8 mouse cellular contexts compared by ENCODE assay signal in genomic region chr8:105750606-105751005, GRCm38 (mm10). TPM values are rescaled to one million over a fixed set of nuclear protein-coding genes. Genes with fewer than 3 reads are reported as not detected.
DNase-seq lines count a peak whose midpoint lies in the region; ATAC-seq and TF ChIP-seq lines count a peak whose summit lies in the region.

No protein-coding gene starts in this region.

- 6% methylated on average over 11 of the region's 11 CpGs for WGBS in forebrain, postnatal 0 days
- 14% methylated on average over 11 of the region's 11 CpGs for WGBS in hindbrain, embryonic 10.5 days
- WGBS in stomach, embryonic 15.5 days, result 20% methylated on average over 11 of the region's 11 CpGs

- no peaks in the 10 kb centered on the region for H3K27me3 ChIP-seq in forebrain, postnatal 0 days (ENCODE audit: insufficient read depth, low read length)
- no peaks in the 10 kb centered on the region for H3K27me3 ChIP-seq in hindbrain, embryonic 10.5 days (ENCODE audit: insufficient read depth, poor library complexity, severe bottlenecking)
- no peaks in the 10 kb centered on the region for H3K27me3 ChIP-seq in stomach, embryonic 15.5 days (replicated peaks)

- peaks cover 6% of the 10 kb centered on the region for H3K4me1 ChIP-seq in forebrain, postnatal 0 days (ENCODE audit: insufficient read depth)
- H3K4me1 ChIP-seq in hindbrain, embryonic 10.5 days (replicated peaks), result peaks cover 26% of the 10 kb centered on the region
- peaks cover 15% of the 10 kb centered on the region for H3K4me1 ChIP-seq in stomach, embryonic 15.5 days

- peak overlapping the region; percentile 23 for H3K4me2 ChIP-seq in forebrain, postnatal 0 days (ENCODE audit: low read depth)
- H3K4me2 ChIP-seq in stomach, embryonic 15.5 days, result peak overlapping the region; percentile 37

- no peak for TF ChIP-seq CTCF in forebrain, postnatal 0 days (IDR thresholded peaks at IDR 0.05; ENCODE audit: low read depth)

- ATAC-seq in forebrain, postnatal 0 days, result peak; percentile 60
- peak; percentile 45; the same call in 1 of the 2 replicates for ATAC-seq in stomach, embryonic 15.5 days (ENCODE audit: insufficient read depth, low FRiP score, low read depth)
- ATAC-seq in inflammation-experienced regulatory T-cells, adult 6 months, result no peak

- no peak overlapping the region for H3K27ac ChIP-seq in forebrain, postnatal 0 days (ENCODE audit: low read depth, low read length)
- H3K27ac ChIP-seq in hindbrain, embryonic 10.5 days, result no peak overlapping the region
- peak overlapping the region; percentile 12; the same call in 1 of the 2 replicates for H3K27ac ChIP-seq in stomach, embryonic 15.5 days

- no peaks in the 10 kb centered on the region for H3K9me3 ChIP-seq in forebrain, postnatal 0 days (ENCODE audit: low read length)
- no peaks in the 10 kb centered on the region for H3K9me3 ChIP-seq in hindbrain, embryonic 10.5 days
- no peaks in the 10 kb centered on the region for H3K9me3 ChIP-seq in stomach, embryonic 15.5 days

- H3K36me3 ChIP-seq in forebrain, postnatal 0 days (ENCODE audit: insufficient read depth), result no peaks in the 10 kb centered on the region
- H3K36me3 ChIP-seq in hindbrain, embryonic 10.5 days, result peaks cover 14% of the 10 kb centered on the region; the same call in 1 of the 2 replicates
- no peaks in the 10 kb centered on the region for H3K36me3 ChIP-seq in stomach, embryonic 15.5 days

- no peak overlapping the region for H3K4me3 ChIP-seq in forebrain, postnatal 0 days (ENCODE audit: low read depth, low read length)
- H3K4me3 ChIP-seq in hindbrain, embryonic 10.5 days, result peak overlapping the region; percentile 16; the same call in 1 of the 2 replicates
- no peak overlapping the region for H3K4me3 ChIP-seq in stomach, embryonic 15.5 days (replicated peaks)

- peak; percentile 97 for DNase-seq in adipocyte (ENCODE audit: low spot score)
- DNase-seq in cerebellum, adult 18-20 months, result peak; percentile 63 to 67
- DNase-seq in forebrain, postnatal 0 days, result peak; percentile 56
- DNase-seq in hindbrain, embryonic 10.5 days (ENCODE audit: low spot score), result peak; percentile 23
- DNase-seq in layer of hippocampus, adult 8-10 months (ENCODE audit: low spot score in 2 of 2), result peak; percentile 37 to 47
- DNase-seq in lung, postnatal 25 days (ENCODE audit: low spot score), result peak; percentile 89

- no peak overlapping the region for H3K9ac ChIP-seq in forebrain, postnatal 0 days
- no peak overlapping the region for H3K9ac ChIP-seq in stomach, embryonic 15.5 days

RNA-seq across cellular contexts. Expression of gene Gfod2, which starts 7.9 kb away (rescaled TPM):
- total RNA-seq in forebrain, postnatal 0 days (2014; rRNA removed), result 42.6 and 51.2 TPM in 2 replicates
- 58.4 and 71.2 TPM in 2 replicates for polyA plus RNA-seq in forebrain, postnatal 0 days (2015; fragmentation: Nextera tagmentation; extraction: Ambion mirVana)
- polyA plus RNA-seq in hindbrain, embryonic 10.5 days (2016; fragmentation: Nextera tagmentation; extraction: Ambion mirVana), result 36.8 and 49.8 TPM in 2 replicates
- 10 to 100 TPM; 17.8 to 21.3 (median 19.8) TPM for total RNA-seq in layer of hippocampus, adult 8-10 months (2022)
- polyA plus RNA-seq in stomach, embryonic 15.5 days (2015; fragmentation: Nextera tagmentation; extraction: Ambion mirVana), result 16.0 and 16.2 TPM in 2 replicates
- 1 to 10 TPM; 1.7 to 5.9 (median 3.9) TPM for polyA plus RNA-seq in inflammation-experienced regulatory T-cells, adult 6 months (2017; shearing (Covaris generic))

RNA-seq across cellular contexts. Expression of gene Enkd1, which starts 42.6 kb away (rescaled TPM):
- 10.3 and 10.9 TPM in 2 replicates for total RNA-seq in forebrain, postnatal 0 days (2014; rRNA removed)
- polyA plus RNA-seq in forebrain, postnatal 0 days (2015; fragmentation: Nextera tagmentation; extraction: Ambion mirVana), result 15.2 and 16.8 TPM in 2 replicates
- polyA plus RNA-seq in hindbrain, embryonic 10.5 days (2016; fragmentation: Nextera tagmentation; extraction: Ambion mirVana), result 40.7 and 44.6 TPM in 2 replicates
- 10 to 100 TPM; 10.7 to 11.7 (median 11.0) TPM for total RNA-seq in layer of hippocampus, adult 8-10 months (2022)
- polyA plus RNA-seq in stomach, embryonic 15.5 days (2015; fragmentation: Nextera tagmentation; extraction: Ambion mirVana), result 18.0 and 18.1 TPM in 2 replicates
- polyA plus RNA-seq in inflammation-experienced regulatory T-cells, adult 6 months (2017; shearing (Covaris generic)), result 1 to 10 TPM; 1.3 to 2.9 (median 1.9) TPM

RNA-seq across cellular contexts. Expression of gene 4933405L10Rik, which starts 43.2 kb away (rescaled TPM):
- total RNA-seq in forebrain, postnatal 0 days (2014; rRNA removed), result 0.23 TPM in 1 of 2 replicates, not detected in the other
- 0.21 and 0.31 TPM in 2 replicates for polyA plus RNA-seq in forebrain, postnatal 0 days (2015; fragmentation: Nextera tagmentation; extraction: Ambion mirVana)
- 0.14 TPM in 1 of 2 replicates, not detected in the other for polyA plus RNA-seq in hindbrain, embryonic 10.5 days (2016; fragmentation: Nextera tagmentation; extraction: Ambion mirVana)
- total RNA-seq in layer of hippocampus, adult 8-10 months (2022), result under 1 TPM; 0.41 to 0.78 (median 0.45) TPM
- 0.19 TPM in 1 of 2 replicates, not detected in the other for polyA plus RNA-seq in stomach, embryonic 15.5 days (2015; fragmentation: Nextera tagmentation; extraction: Ambion mirVana)
- polyA plus RNA-seq in inflammation-experienced regulatory T-cells, adult 6 months (2017; shearing (Covaris generic)), result not detected

RNA-seq across cellular contexts. Expression of gene Pard6a, which starts 49.7 kb away (rescaled TPM):
- total RNA-seq in forebrain, postnatal 0 days (2014; rRNA removed), result 59.3 and 71.1 TPM in 2 replicates
- 63.8 and 72.5 TPM in 2 replicates for polyA plus RNA-seq in forebrain, postnatal 0 days (2015; fragmentation: Nextera tagmentation; extraction: Ambion mirVana)
- polyA plus RNA-seq in hindbrain, embryonic 10.5 days (2016; fragmentation: Nextera tagmentation; extraction: Ambion mirVana), result 23.3 and 32.2 TPM in 2 replicates
- total RNA-seq in layer of hippocampus, adult 8-10 months (2022), result 10 to 100 TPM; 29.4 to 33.7 (median 32.5) TPM
- polyA plus RNA-seq in stomach, embryonic 15.5 days (2015; fragmentation: Nextera tagmentation; extraction: Ambion mirVana), result 14.9 and 15.0 TPM in 2 replicates
- 10 to 100 TPM in 1 of 3 experiments, 1 to 10 TPM in 2; 7.2 to 11.0 (median 9.0) TPM for polyA plus RNA-seq in inflammation-experienced regulatory T-cells, adult 6 months (2017; shearing (Covaris generic))

RNA-seq across cellular contexts. Expression of gene Acd, which starts 49.7 kb away (rescaled TPM):
- 24.1 and 35.0 TPM in 2 replicates for total RNA-seq in forebrain, postnatal 0 days (2014; rRNA removed)
- polyA plus RNA-seq in forebrain, postnatal 0 days (2015; fragmentation: Nextera tagmentation; extraction: Ambion mirVana), result 90.0 and 95.7 TPM in 2 replicates
- 81.3 and 92.6 TPM in 2 replicates for polyA plus RNA-seq in hindbrain, embryonic 10.5 days (2016; fragmentation: Nextera tagmentation; extraction: Ambion mirVana)
- total RNA-seq in layer of hippocampus, adult 8-10 months (2022), result 10 to 100 TPM; 42.1 to 47.0 (median 43.1) TPM
- polyA plus RNA-seq in stomach, embryonic 15.5 days (2015; fragmentation: Nextera tagmentation; extraction: Ambion mirVana), result 45.0 and 52.8 TPM in 2 replicates
- 10 to 100 TPM; 53.2 to 71.2 (median 54.5) TPM for polyA plus RNA-seq in inflammation-experienced regulatory T-cells, adult 6 months (2017; shearing (Covaris generic))

Comparison
In these comparisons a context has a peak if more than half of its experiments do, and no peak if none do; other contexts are left out.
1. DNase-seq: peak in every context shown above with its lines; median percentile 97 in adipocyte; 89 in lung, postnatal 25 days; 65 in cerebellum, adult 18-20 months; 56 in forebrain, postnatal 0 days; 42 in layer of hippocampus, adult 8-10 months; 23 in hindbrain, embryonic 10.5 days.